Mouse (Mus musculus): ENCODE results near the gene Gpatch2. TPM values are rescaled to one million over a fixed set of nuclear protein-coding genes. Genes with fewer than 3 reads are reported as not detected.

Gpatch2 gene
- polyA plus RNA-seq, 1 experiment: 5.9 TPM

DNA sequence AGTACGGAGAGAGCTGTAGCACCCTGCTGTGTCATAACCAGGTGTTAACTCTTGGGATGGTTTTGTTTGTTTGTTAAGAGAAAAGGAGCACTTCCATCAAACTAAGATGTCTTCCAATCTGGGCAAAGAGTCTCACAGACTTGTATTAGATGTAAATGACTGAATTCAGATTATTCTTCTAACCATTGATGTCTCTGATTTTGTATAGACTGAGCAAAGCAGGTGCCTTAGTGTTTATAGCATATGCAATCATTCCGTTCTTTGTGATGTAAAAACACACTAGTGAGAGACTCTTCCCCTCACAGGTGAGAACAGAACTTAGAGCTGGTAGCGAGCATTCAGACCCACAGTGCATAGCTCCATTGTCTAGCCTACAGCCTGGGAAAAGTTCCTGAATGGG is 67.0 kb downstream of the Gpatch2 start:
- Histone ChIP-seq H3K4me3 (ENCODE audit: insufficient read depth, low read depth, low read length) (no peak overlapping the region), H3K27ac (replicated peaks; ENCODE audit: low read depth, low read length) (no peak overlapping the region), H3K4me1 (ENCODE audit: control insufficient read depth, insufficient read depth, insufficient read length, low read length) (peaks cover 5% of the 10 kb centered on the region; the same call in 1 of the 2 replicates)

GRCm38 (mm10) chr1:187282804-187283203 is 67.5 kb downstream of the Gpatch2 start:
- no peak overlapping the region for H3K4me3 ChIP-seq (ENCODE audit: insufficient read depth, low read depth, low read length)
- H3K27ac ChIP-seq (replicated peaks; ENCODE audit: low read depth, low read length): no peak overlapping the region
- peaks cover 5% of the 10 kb centered on the region; the same call in 1 of the 2 replicates for H3K4me1 ChIP-seq (ENCODE audit: control insufficient read depth, insufficient read depth, insufficient read length, low read length)

GRCm38 (mm10) chr1:187285735-187286134 is 70.4 kb downstream of the Gpatch2 start:
- H3K27ac ChIP-seq (replicated peaks; ENCODE audit: low read depth, low read length): no peak overlapping the region

GRCm38 (mm10) chr1:187286411-187286810 is 71.1 kb downstream of the Gpatch2 start:
- no peak overlapping the region for H3K4me3 ChIP-seq (ENCODE audit: insufficient read depth, low read depth, low read length)
- H3K4me1 ChIP-seq (ENCODE audit: control insufficient read depth, insufficient read depth, insufficient read length, low read length): peaks cover 5% of the 10 kb centered on the region; the same call in 1 of the 2 replicates
- no peak overlapping the region for H3K27ac ChIP-seq (replicated peaks; ENCODE audit: low read depth, low read length)

More at GRCm38 (mm10) chr1:187285735-187286134, 70.4 kb downstream of the Gpatch2 start:
- Histone ChIP-seq H3K4me3 (ENCODE audit: insufficient read depth, low read depth, low read length) (no peak overlapping the region), H3K4me1 (ENCODE audit: control insufficient read depth, insufficient read depth, insufficient read length, low read length) (peaks cover 5% of the 10 kb centered on the region; the same call in 1 of the 2 replicates)

- H3K4me3 ChIP-seq (ENCODE audit: insufficient read depth, low read depth, low read length): no peak overlapping the region
- no peak overlapping the region for H3K27ac ChIP-seq (replicated peaks; ENCODE audit: low read depth, low read length)
- H3K4me1 ChIP-seq (ENCODE audit: control insufficient read depth, insufficient read depth, insufficient read length, low read length): peaks cover 5% of the 10 kb centered on the region; the same call in 1 of the 2 replicates
Observed at GRCm38 (mm10) chr1:187286924-187287323, 71.6 kb downstream of the Gpatch2 start.

- no peaks in the 10 kb centered on the region for H3K4me1 ChIP-seq (ENCODE audit: control insufficient read depth, insufficient read depth, insufficient read length, low read length)
- no peak overlapping the region for H3K27ac ChIP-seq (replicated peaks; ENCODE audit: low read depth, low read length)
- H3K4me3 ChIP-seq (ENCODE audit: insufficient read depth, low read depth, low read length): no peak overlapping the region
Observed at GRCm38 (mm10) chr1:187290186-187290585, 74.9 kb downstream of the Gpatch2 start.

DNA sequence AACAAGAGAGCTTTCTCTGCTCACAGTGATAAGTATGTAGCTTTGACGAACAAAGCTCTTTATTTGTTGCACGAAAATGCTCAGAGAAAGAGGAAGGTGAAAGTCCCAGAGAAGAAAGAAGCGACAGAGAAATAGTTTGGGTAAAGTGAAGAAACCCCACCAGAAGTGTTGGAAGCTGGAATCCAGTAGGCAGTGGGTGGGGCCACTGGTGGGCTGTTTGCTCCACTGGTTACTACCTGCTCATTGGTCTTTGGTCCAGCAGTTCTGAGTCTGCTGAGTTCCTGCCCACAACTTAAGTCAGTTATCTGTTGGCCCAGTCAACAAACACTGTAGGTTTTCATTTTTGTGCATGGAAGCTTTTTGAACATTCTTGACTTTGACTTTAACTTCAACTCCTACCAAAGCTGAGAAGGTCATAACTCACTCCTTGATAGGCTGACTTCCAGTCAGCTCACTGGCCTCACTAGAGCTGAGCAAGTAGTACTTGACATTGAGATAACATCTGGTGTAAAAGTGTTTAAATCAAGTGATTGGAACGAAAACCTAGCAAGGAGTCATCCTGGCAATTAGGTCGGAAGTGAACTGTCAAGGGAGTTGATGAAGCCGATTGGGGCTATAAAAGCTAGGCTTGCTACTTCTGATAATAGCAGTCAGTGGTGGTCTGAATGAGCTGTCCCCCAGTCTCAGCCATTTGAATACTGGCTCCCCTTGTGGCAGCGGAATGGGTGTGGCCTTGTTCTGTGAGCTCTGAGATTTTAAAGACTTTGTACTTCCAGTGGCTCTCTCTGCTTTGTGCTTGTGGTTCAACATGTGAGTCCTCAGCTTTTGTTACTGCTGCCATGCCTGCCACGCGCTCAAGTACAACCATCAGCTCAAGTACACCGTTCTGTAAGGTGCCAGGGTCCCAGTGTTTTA is 76.4 kb downstream of the Gpatch2 start:
- no peak overlapping the region for H3K27ac ChIP-seq (replicated peaks; ENCODE audit: low read depth, low read length)
- H3K4me3 ChIP-seq (ENCODE audit: insufficient read depth, low read depth, low read length): no peak overlapping the region
- no peaks in the 10 kb centered on the region for H3K4me1 ChIP-seq (ENCODE audit: control insufficient read depth, insufficient read depth, insufficient read length, low read length)

DNA sequence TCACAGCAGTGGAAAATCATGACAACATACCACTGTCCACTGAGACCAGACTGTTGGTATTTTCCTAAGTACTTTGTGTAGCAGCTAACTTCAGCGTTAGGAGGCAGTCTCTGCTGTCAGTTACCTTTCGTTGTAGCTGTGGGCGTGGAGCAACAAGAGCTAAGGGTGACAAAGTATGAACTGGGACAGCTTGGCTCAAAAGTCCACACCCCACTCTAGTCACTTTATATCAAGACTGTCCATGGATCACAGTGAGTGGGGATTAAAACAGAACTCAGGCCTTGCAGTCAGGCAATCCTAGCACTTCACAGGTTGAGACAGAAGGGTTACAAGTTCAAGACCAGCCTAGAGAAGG is 77.1 kb downstream of the Gpatch2 start:
- Histone ChIP-seq H3K4me1 (ENCODE audit: control insufficient read depth, insufficient read depth, insufficient read length, low read length) (no peaks in the 10 kb centered on the region), H3K27ac (replicated peaks; ENCODE audit: low read depth, low read length) (no peak overlapping the region), H3K4me3 (ENCODE audit: insufficient read depth, low read depth, low read length) (no peak overlapping the region)

GRCm38 (mm10) chr1:187293233-187293632 is 77.9 kb downstream of the Gpatch2 start:
- H3K4me1 ChIP-seq (ENCODE audit: control insufficient read depth, insufficient read depth, insufficient read length, low read length): no peaks in the 10 kb centered on the region
- H3K4me3 ChIP-seq (ENCODE audit: insufficient read depth, low read depth, low read length): no peak overlapping the region
- no peak overlapping the region for H3K27ac ChIP-seq (replicated peaks; ENCODE audit: low read depth, low read length)

GRCm38 (mm10) chr1:187294522-187294921 is 79.2 kb downstream of the Gpatch2 start:
- H3K4me3 ChIP-seq (ENCODE audit: insufficient read depth, low read depth, low read length): no peak overlapping the region
- no peaks in the 10 kb centered on the region for H3K4me1 ChIP-seq (ENCODE audit: control insufficient read depth, insufficient read depth, insufficient read length, low read length)
- H3K27ac ChIP-seq (replicated peaks; ENCODE audit: low read depth, low read length): no peak overlapping the region

- H3K4me1 ChIP-seq (ENCODE audit: control insufficient read depth, insufficient read depth, insufficient read length, low read length): no peaks in the 10 kb centered on the region
- H3K27ac ChIP-seq (replicated peaks; ENCODE audit: low read depth, low read length): no peak overlapping the region
- no peak overlapping the region for H3K4me3 ChIP-seq (ENCODE audit: insufficient read depth, low read depth, low read length)
Observed at GRCm38 (mm10) chr1:187295038-187295559, 79.8 kb downstream of the Gpatch2 start.

GRCm38 (mm10) chr1:187295711-187296110 is 80.4 kb downstream of the Gpatch2 start:
- H3K4me1 ChIP-seq (ENCODE audit: control insufficient read depth, insufficient read depth, insufficient read length, low read length): no peaks in the 10 kb centered on the region
- no peak overlapping the region for H3K27ac ChIP-seq (replicated peaks; ENCODE audit: low read depth, low read length)
- H3K4me3 ChIP-seq (ENCODE audit: insufficient read depth, low read depth, low read length): no peak overlapping the region

DNA sequence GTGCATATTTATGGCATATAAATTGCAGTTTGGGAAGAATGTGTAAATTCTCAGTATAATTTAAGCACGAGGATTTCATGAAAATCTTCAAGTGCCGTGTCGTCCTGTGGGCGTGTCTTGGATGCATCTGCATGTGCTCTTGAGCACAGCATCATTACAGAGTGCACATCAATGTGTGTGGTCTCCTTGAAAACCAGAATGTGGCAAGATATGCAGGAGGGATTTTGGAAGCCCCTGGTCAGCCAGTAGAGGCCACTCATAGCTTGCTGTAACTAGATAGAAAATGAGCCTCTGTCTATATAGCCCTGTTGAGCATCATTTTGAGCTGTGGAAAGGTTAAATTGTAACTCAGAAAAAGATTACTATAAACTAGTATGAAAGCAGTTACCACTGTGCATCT is 83.9 kb downstream of the Gpatch2 start:
- Histone ChIP-seq H3K4me3 (ENCODE audit: insufficient read depth, low read depth, low read length) (no peak overlapping the region), H3K27ac (replicated peaks; ENCODE audit: low read depth, low read length) (no peak overlapping the region), H3K4me1 (ENCODE audit: control insufficient read depth, insufficient read depth, insufficient read length, low read length) (no peaks in the 10 kb centered on the region)

GRCm38 (mm10) chr1:187300626-187301025 is 85.3 kb downstream of the Gpatch2 start:
- no peak overlapping the region for H3K27ac ChIP-seq (replicated peaks; ENCODE audit: low read depth, low read length)
- H3K4me3 ChIP-seq (ENCODE audit: insufficient read depth, low read depth, low read length): no peak overlapping the region
- no peaks in the 10 kb centered on the region for H3K4me1 ChIP-seq (ENCODE audit: control insufficient read depth, insufficient read depth, insufficient read length, low read length)

- Histone ChIP-seq H3K4me1 (ENCODE audit: control insufficient read depth, insufficient read depth, insufficient read length, low read length) (no peaks in the 10 kb centered on the region), H3K4me3 (ENCODE audit: insufficient read depth, low read depth, low read length) (no peak overlapping the region), H3K27ac (replicated peaks; ENCODE audit: low read depth, low read length) (no peak overlapping the region)
Observed at GRCm38 (mm10) chr1:187303221-187303620, 87.9 kb downstream of the Gpatch2 start.

DNA sequence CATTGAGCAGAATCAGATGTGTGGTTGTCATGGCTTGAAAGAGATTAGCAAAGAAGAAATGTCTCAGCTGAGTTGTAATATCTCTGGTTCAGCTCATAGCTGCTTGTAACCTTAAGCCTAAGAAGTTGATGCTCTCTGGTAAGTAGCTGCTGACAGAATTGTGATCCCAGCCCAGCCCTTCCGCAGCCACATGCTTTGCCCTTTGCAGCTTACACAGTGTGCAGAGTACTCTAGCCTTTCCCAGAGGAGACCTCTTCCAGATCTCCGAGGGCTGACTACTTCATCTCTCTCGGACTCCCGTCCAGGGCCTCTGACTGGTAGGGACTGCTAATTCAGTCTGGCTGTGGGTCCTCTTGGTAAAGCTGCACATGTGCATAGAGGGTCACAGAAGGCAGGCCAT is 92.0 kb downstream of the Gpatch2 start:
- Histone ChIP-seq H3K4me3 (ENCODE audit: insufficient read depth, low read depth, low read length) (no peak overlapping the region), H3K27ac (replicated peaks; ENCODE audit: low read depth, low read length) (no peak overlapping the region), H3K4me1 (ENCODE audit: control insufficient read depth, insufficient read depth, insufficient read length, low read length) (no peaks in the 10 kb centered on the region)
